Mouse (Mus musculus): ENCODE results near the gene Myh11. TPM values are rescaled to one million over a fixed set of nuclear protein-coding genes. Genes with fewer than 3 reads are reported as not detected.

Gene Myh11
- 0.08 and 0.17 TPM in 2 replicates for polyA plus RNA-seq (2016; fragmentation: Nextera tagmentation; extraction: Ambion mirVana)

DNA sequence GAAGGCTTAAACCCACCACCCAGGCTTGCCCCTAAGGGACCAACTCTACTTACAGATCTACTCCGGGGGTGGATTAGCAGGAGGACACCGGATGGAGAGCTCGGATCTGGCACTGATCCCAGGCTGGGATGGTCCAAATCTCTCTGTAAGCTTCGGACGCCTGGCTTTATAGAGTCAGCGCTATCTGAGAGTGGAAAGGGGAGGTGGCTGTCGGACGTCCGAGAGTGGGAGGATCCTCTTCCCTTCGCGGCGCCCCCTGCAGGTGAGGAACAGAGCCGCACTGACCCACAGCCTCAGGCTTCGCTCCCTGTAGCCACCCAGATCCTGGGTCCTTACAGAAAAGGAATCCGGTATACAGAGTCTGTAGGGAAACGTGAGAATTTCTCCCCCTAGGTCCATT, at the start of gene Myh11:
Gene Myh11, minus strand, starts transcription at position 150 of the 400 bp plus-strand sequence.
- H3K27ac ChIP-seq (replicated peaks): no peak within 1 kb of the TSS
- peaks cover 9% of the 10 kb centered on the region for H3K4me1 ChIP-seq
- H3K36me3 ChIP-seq (replicated peaks): no peaks in the 10 kb centered on the region
- H3K4me3 ChIP-seq: peak within 1 kb of the TSS; percentile 45
- 5% methylated on average over 16 of the region's 16 CpGs for WGBS
- peak; percentile 73 for DNase-seq (ENCODE audit: low spot score)
- no peaks in the 10 kb centered on the region for H3K9me3 ChIP-seq
- peaks cover 37% of the 10 kb centered on the region for H3K27me3 ChIP-seq (replicated peaks; ENCODE audit: low read depth, poor library complexity, severe bottlenecking)

DNA sequence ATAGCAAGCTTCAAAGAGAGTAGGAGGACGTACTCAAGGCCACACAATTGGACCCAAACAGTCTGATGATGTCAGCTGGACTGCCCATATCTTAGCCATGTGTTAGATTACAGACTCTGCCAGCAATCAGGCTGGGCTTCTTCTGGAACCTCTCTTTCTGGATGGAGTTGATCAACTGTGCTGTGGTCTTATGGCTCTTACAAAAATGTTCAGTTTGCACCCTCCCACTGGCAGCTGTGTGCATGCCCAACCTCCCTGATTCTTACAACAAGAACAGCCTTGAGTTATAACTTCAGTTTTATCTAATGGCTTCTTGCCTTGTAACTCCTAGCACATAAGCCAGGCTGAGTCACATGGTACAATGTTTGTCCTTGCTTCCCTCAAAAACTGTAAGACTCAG, 37.0 kb upstream of the Myh11 start:
- Histone ChIP-seq H3K4me3 (no peak overlapping the region), H3K27me3 (replicated peaks; ENCODE audit: low read depth, poor library complexity, severe bottlenecking) (no peaks in the 10 kb centered on the region), H3K4me1 (no peaks in the 10 kb centered on the region), H3K36me3 (replicated peaks) (no peaks in the 10 kb centered on the region), H3K27ac (replicated peaks) (no peak overlapping the region), H3K9me3 (no peaks in the 10 kb centered on the region)
- DNase-seq (ENCODE audit: low spot score): no peak
- 71% methylated on average over 1 of the region's 1 CpGs for WGBS

DNA sequence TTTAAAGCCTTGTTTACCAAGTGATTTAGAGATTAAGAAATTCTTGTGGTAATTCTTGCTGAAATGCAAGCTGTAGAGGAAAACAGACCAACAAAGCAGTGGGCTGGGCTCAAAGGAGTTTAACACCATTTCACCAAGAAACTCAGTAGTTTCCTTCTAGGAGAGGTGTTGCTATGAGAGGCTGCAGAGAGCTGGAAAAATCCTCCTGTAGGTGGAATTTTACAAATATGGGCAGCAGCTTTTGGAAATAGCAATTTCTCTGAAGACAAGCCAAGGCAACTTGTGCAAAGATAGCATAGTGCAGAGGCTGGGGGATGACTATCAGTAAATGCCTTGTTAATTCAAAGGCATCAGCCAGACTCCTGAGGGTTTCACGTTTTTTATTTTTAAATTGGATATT, 29.3 kb upstream of the Myh11 start:
- Histone ChIP-seq H3K9me3 (no peaks in the 10 kb centered on the region), H3K27me3 (replicated peaks; ENCODE audit: low read depth, poor library complexity, severe bottlenecking) (no peaks in the 10 kb centered on the region), H3K27ac (replicated peaks) (no peak overlapping the region), H3K4me1 (peaks cover 10% of the 10 kb centered on the region), H3K36me3 (replicated peaks) (no peaks in the 10 kb centered on the region), H3K4me3 (no peak overlapping the region)
- 54% methylated on average over 1 of the region's 1 CpGs for WGBS
- DNase-seq (ENCODE audit: low spot score): no peak

DNA sequence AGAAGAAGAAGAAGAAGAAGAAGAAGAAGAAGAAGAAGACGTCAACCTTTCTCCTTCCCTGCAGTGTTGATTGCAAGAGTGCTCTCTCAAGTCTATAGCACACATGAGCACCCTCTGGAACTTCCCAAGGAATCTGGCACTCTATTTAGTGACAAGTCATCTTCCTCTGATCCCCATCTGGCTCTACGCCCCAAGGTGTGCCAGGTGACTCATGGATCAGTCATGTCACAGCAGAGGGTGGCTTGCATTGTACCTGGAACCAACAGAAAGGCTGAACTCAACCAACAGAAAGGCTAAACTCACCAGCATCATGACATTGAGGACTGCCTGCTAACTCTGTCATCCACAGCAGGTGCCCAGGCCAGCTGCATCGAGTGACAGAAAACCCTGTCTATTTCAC, 28.5 kb upstream of the Myh11 start:
- WGBS: 92% methylated on average over 3 of the region's 3 CpGs
- no peak for DNase-seq (ENCODE audit: low spot score)

DNA sequence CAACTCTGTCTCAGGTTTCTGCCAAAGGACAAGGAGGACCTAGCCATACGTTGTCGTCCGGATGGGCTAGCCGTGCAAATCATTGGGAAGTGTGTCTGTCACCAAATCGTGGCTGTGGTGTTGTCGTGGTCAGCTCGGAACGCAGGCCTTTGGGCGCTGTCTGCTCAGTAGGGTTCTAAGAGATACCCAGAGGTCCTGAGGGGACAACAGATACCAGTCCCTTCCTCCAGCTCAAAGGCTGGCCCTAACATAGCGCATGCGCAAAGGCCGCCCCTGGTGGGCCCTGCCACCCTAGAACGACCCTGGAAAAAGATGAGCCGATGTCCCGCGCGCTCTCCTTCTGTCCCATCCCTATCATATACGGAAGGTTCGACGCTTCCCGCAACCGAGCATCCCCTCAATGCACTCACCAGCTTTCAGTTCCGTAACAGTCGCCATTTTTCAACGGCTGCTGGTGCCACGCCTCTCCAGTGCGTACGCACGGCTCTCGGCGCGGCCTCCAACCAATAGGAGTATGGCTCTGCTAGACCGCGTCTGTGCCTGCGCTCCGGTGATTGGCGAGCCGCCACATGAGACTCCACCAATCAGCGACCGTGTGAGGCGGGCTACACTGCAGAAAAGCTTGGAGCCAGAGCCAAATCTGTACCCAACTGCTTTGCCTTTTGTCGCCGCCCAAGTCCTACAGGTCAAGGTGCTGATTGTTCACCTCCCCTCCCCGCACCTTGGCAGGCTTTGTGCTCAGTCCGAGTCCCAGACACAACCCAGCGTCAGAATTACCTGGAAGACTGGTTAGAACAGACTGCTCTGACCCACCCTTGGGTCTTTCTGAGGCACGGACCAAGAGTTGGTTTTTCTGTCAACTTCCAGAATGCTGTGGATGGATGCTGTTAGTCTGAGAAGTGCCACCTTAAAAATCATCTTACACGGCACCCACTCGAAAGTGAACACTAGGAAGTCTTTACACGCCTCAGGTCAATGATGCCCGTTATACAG, 26.0 kb upstream of the Myh11 start, which contains the start of gene Fopnl:
Gene Fopnl, minus strand, starts transcription at position 522 of the 993 bp plus-strand sequence.
- WGBS: 4% methylated on average over 51 of the region's 51 CpGs

More for the DNA sequence above, 28.5 kb upstream of the Myh11 start:
- Histone ChIP-seq H3K27me3 (replicated peaks; ENCODE audit: low read depth, poor library complexity, severe bottlenecking) (no peaks in the 10 kb centered on the region), H3K4me1 (peaks cover 10% of the 10 kb centered on the region), H3K4me3 (no peak overlapping the region), H3K36me3 (replicated peaks) (peaks cover 2% of the 10 kb centered on the region; the same call in 1 of the 2 replicates), H3K9me3 (no peaks in the 10 kb centered on the region), H3K27ac (replicated peaks) (no peak overlapping the region)

DNA sequence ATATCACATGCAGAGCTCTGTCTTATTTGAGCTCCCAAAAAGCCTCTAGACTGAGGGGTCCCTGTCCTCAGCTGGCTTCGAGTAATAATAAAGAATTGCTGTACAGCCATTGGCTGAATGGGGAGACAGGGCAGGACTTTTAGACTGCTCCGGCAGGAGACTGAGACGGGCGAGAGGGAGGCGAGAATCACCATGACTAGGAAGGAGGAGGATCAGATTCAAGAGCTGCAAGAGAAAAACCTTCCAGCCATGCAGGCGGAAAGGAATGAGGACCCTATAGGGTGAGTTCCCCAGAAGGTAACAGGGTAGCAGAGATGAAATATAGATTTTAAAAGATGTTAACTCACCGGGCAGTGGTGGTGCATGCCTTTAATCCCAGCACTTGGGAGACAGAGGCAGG, 21.7 kb upstream of the Myh11 start:
- 93% methylated on average over 7 of the region's 7 CpGs for WGBS
- DNase-seq (ENCODE audit: low spot score): no peak
- no peak overlapping the region for H3K4me3 ChIP-seq

More for the DNA sequence above, 26.0 kb upstream of the Myh11 start, which contains the start of gene Fopnl:
- H3K36me3 ChIP-seq (replicated peaks): peaks cover 25% of the 10 kb centered on the region
- no peaks in the 10 kb centered on the region for H3K27me3 ChIP-seq (replicated peaks; ENCODE audit: low read depth, poor library complexity, severe bottlenecking)
- H3K27ac ChIP-seq (replicated peaks): peak within 1 kb of the TSS; percentile 95
- peaks cover 10% of the 10 kb centered on the region for H3K4me1 ChIP-seq
- peak; percentile 95 for DNase-seq (ENCODE audit: low spot score)
- H3K4me3 ChIP-seq: peak within 1 kb of the TSS; percentile 83
- no peaks in the 10 kb centered on the region for H3K9me3 ChIP-seq

DNA sequence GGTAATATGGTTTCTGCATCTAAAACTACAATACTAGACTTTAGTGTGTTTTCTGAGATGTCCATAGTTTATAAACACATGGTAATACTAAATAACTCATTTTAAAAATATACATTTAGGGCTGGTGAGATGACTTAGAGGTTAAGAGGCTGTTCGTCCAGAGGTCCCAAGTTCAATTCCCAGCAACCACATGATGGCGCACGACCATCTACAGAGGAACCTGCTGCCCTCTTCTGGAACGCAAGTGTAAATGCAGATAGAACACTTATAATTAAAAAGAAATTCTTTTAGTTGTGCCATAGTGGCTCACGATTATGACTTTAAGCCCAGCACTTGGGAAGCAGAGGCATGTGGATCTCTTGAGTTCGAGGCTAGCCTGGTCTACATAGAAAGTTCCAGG, 20.2 kb upstream of the Myh11 start:
- H3K9me3 ChIP-seq: no peaks in the 10 kb centered on the region
- H3K4me1 ChIP-seq: peaks cover 9% of the 10 kb centered on the region
- WGBS: 50% methylated on average over 6 of the region's 6 CpGs
- H3K27ac ChIP-seq (replicated peaks): no peak overlapping the region
- peak; percentile 45 for DNase-seq (ENCODE audit: low spot score)
- no peaks in the 10 kb centered on the region for H3K27me3 ChIP-seq (replicated peaks; ENCODE audit: low read depth, poor library complexity, severe bottlenecking)
- H3K36me3 ChIP-seq (replicated peaks): peaks cover 81% of the 10 kb centered on the region
- no peak overlapping the region for H3K4me3 ChIP-seq

More for the DNA sequence above, 21.7 kb upstream of the Myh11 start:
- no peaks in the 10 kb centered on the region for H3K9me3 ChIP-seq
- peaks cover 10% of the 10 kb centered on the region for H3K4me1 ChIP-seq
- H3K36me3 ChIP-seq (replicated peaks): peaks cover 66% of the 10 kb centered on the region
- H3K27me3 ChIP-seq (replicated peaks; ENCODE audit: low read depth, poor library complexity, severe bottlenecking): no peaks in the 10 kb centered on the region
- H3K27ac ChIP-seq (replicated peaks): no peak overlapping the region

DNA sequence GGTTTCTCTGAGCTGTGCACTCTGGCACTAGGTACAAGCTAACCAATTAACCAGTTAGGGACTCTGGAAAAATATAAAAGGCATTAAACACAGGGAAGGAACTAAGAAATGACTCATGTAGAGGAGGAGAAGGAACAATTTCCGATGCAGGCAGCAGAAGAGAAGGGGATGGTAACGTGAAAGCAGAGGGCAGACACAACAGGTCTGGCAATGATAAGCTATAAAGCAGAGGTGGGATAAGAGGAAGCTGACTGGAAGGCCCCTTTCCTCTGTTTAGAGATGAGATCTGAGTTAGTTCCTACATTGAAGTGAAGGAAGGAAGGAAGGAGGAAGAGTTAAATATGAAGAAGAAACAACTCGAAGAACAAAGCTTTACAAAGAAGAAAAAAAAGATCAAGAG, 18.7 kb upstream of the Myh11 start:
- 91% methylated on average over 3 of the region's 3 CpGs for WGBS
- Histone ChIP-seq H3K9me3 (no peaks in the 10 kb centered on the region), H3K36me3 (replicated peaks) (peaks cover 92% of the 10 kb centered on the region)

DNA sequence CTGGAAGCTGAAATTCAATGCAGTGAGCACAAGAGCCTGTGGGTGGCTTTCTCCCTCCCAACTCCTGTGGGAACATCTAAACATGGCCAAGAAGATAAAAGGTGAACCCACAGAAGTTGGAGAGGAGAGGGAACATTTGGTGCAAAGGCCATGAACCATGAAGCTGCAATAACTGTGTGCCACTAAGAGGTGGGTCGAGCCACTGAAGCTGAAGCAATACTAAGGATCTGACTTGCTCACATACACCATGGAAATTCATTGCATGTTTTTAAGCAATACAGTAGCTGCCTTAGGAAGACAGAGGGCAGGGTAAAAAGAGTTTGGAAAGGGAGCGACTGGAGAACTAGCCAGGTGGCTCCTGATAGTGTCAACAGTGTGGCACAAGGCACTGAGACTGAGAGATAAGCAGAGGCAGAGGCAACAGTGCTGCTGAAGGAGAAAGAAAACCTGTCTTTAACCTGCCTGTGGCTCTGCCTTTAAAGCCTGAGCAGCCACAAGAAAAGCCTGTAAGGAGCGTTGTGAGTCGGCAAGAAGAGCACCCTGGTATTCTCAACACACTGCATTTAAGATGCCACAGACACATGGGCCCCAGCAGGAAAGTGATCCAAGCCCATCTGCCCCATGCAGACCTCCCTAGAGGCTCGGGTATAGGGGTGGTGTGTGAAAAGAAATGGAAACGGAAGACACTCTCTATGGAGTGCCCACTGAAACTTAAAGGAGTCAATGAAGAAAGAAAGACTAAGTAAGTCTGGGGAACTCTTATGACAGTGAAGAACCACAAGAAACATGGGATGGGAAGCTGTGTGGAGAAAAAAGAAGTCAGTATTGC, 17.3 kb upstream of the Myh11 start:
- H3K27me3 ChIP-seq (replicated peaks; ENCODE audit: low read depth, poor library complexity, severe bottlenecking): no peaks in the 10 kb centered on the region
- H3K4me1 ChIP-seq: no peaks in the 10 kb centered on the region
- H3K4me3 ChIP-seq: no peak overlapping the region
- WGBS: 87% methylated on average over 6 of the region's 6 CpGs
- H3K27ac ChIP-seq (replicated peaks): no peak overlapping the region
- DNase-seq (ENCODE audit: low spot score): no peak
- H3K36me3 ChIP-seq (replicated peaks): peaks cover 91% of the 10 kb centered on the region
- H3K9me3 ChIP-seq: no peaks in the 10 kb centered on the region

More for the DNA sequence above, 18.7 kb upstream of the Myh11 start:
- Histone ChIP-seq H3K4me1 (no peaks in the 10 kb centered on the region), H3K27ac (replicated peaks) (no peak overlapping the region), H3K4me3 (no peak overlapping the region), H3K27me3 (replicated peaks; ENCODE audit: low read depth, poor library complexity, severe bottlenecking) (no peaks in the 10 kb centered on the region)
- no peak for DNase-seq (ENCODE audit: low spot score)

DNA sequence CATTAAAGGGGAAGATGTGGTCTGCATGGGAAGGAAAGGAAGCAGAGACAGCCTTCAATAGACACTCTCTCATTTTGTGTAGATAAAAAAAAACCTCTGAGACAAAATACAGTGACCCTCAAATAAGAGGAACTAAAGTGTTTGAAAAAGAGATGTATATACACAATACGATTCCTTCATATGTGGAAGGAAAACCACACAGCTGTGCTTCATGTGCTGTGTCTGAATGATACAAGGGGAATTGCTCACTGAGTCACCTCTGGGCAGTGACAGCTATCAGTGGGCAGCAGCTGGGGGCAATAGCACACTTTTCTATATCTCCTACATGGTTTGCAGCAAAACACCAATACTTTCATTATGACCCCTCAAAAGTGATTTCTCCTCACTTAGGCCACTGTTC, 16.2 kb upstream of the Myh11 start:
- Histone ChIP-seq H3K27me3 (replicated peaks; ENCODE audit: low read depth, poor library complexity, severe bottlenecking) (no peaks in the 10 kb centered on the region), H3K4me1 (no peaks in the 10 kb centered on the region), H3K4me3 (no peak overlapping the region), H3K27ac (replicated peaks) (no peak overlapping the region), H3K36me3 (replicated peaks) (peaks cover 91% of the 10 kb centered on the region), H3K9me3 (no peaks in the 10 kb centered on the region)
- WGBS: 89% methylated on average over 1 of the region's 1 CpGs
- DNase-seq (ENCODE audit: low spot score): no peak

DNA sequence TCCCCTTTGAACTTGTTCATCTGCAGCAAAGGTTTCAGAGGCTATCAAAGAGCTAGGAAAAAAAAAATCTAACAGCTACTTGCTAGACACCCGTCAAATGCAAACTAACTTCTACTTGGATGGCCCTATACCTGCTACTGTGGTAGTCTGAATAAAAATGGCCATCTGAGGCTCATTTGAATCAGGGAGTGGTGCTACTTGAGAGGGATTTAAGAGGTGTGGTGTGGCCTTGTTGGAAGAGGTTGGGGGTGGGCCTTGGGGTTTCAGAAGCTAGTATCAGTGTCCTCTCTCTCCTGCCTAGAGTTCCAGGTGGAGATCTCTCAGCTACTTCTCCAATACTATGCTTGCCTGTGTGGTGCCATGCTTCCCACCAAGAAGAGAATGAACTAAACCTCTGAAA, 15.3 kb upstream of the Myh11 start:
- H3K9me3 ChIP-seq: no peaks in the 10 kb centered on the region
- H3K36me3 ChIP-seq (replicated peaks): peaks cover 91% of the 10 kb centered on the region
- WGBS: 95% methylated on average over 1 of the region's 1 CpGs
- H3K27ac ChIP-seq (replicated peaks): no peak overlapping the region
- no peak for DNase-seq (ENCODE audit: low spot score)
- H3K27me3 ChIP-seq (replicated peaks; ENCODE audit: low read depth, poor library complexity, severe bottlenecking): no peaks in the 10 kb centered on the region
- H3K4me1 ChIP-seq: no peaks in the 10 kb centered on the region
- no peak overlapping the region for H3K4me3 ChIP-seq

DNA sequence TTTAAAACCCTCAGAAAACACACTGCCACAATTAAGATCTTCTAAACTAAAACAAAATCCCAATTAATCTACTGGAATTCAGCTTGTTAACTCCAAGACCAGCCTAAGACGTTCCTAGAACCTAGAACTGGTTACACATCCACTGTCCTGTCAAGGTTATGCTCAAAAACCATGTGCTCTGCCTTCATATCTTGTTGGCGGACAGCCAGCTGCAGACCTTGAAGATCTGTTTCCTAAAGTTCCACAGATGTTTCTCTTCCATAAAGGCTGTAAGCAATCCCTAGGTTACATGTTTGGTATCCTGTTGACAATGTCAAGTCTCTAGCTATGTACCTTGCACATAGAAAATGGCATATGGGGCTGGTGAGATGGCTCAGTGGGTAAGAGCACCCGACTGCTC, 13.6 kb upstream of the Myh11 start:
- H3K27ac ChIP-seq (replicated peaks): no peak overlapping the region
- 93% methylated on average over 3 of the region's 3 CpGs for WGBS
- H3K4me3 ChIP-seq: no peak overlapping the region
- peaks cover 91% of the 10 kb centered on the region for H3K36me3 ChIP-seq (replicated peaks)
- H3K4me1 ChIP-seq: no peaks in the 10 kb centered on the region
- no peaks in the 10 kb centered on the region for H3K9me3 ChIP-seq
- no peaks in the 10 kb centered on the region for H3K27me3 ChIP-seq (replicated peaks; ENCODE audit: low read depth, poor library complexity, severe bottlenecking)
- DNase-seq (ENCODE audit: low spot score): no peak
